Mouse (Mus musculus): ENCODE results near the gene Ugdh. TPM values are rescaled to one million over a fixed set of nuclear protein-coding genes. Genes with fewer than 3 reads are reported as not detected.

The Ugdh gene
- 13.4 and 16.9 TPM in 2 replicates for polyA plus RNA-seq (2012; rRNA removed)

DNA sequence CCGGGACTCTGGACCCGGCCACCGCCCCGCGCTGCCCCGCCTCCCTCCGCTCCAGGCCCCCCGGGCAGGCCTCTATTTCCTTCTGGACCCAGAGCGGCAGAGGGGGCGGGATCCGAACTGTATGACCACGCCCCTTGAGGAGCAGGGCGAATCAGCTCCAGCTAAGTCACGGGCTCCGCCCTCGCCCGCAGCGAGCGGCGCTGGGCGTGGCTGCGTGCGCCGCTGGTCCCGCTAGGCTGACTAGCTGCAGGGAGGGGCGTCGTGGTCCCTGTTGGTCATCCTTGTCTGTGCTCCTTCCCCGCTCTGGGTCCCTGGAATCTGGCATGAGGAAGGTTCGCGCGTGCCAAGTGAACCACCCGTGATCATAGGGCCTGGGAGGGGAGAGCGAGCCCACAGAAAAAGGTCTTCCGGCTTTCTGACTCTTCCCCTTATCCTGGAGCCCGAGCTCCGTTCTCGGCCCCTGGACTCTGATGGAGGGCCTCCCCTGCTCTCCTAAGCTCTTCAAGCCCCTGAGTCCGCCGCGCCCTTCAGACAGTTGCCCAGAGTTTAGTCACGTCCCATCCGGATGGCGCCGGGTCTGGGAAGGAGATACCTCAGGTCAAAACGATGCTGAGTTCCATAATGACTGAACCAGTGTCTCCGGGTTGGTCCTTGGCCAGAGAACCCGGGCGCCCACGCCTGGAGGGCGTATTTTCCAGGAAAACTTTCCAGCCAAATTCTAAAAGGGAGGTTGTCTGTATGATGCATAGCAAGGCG is at the start of gene Ugdh:
Ugdh (minus strand) TSS at position 144 of the 756 bp plus-strand sequence.

DNA sequence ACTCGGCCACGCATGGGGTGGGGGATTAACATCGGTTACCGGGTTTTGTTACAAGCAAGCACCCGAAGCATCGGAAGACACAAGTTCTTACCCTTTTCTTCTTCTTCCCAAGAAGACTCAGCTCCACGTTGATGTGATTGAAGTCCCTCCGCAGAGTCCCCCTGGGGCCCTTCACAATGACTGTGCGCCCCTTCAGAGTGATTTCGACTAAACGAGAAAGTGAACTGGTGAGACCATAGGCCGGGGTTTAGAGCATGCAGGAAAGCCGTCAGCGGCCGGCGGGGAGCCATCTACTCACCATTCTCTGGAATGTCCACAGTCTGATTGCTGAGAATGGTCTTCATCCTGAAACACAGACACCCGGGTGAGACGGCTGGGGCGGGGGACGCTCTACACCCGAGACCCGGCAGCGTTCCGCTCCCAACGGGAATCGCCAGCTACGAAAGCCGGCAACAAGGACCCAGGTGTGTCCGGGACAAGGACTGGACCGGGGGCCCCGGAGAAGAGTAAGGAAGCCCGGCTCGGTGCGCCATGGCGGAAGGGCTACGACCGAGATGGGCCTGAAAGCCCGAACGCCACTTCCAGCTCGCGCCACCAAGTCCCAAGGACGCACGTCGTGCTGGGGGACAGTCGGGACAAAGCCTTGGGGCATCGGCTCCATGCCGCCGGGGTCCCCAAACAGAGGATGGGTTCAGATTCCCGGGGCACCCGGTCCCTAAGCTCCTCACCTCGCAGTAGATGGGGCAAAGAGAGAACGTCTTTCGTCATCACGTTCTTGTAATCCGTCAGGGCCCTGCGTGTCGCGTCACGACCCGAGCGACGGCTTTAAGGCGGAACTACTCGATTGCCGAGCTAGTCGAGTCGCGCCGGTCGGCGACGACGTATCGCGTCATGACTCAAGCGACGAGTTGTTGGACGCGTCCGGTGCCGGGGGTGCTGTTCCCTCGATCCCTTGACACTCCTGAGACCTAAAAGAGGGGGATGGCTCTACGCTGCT is 44.8 kb downstream of the Ugdh start, which contains the start of the genes Rpl9 and Lias:
Rpl9 (minus strand) TSS at position 797 of the 997 bp plus-strand sequence.
Lias (plus strand) TSS at position 850 of the 997 bp plus-strand sequence.

Other genes with a start within 250 kb of the Ugdh start
- gene Wdr19, start 236.3 kb downstream of the Ugdh start, polyA plus RNA-seq (2012; rRNA removed) = 0.83 and 1.1 TPM in 2 replicates
- gene Rfc1, start 100.3 kb downstream of the Ugdh start, polyA plus RNA-seq (2012; rRNA removed) = 10.4 and 10.9 TPM in 2 replicates
- 9.4 and 10.2 TPM in 2 replicates for gene Klb, start 87.6 kb downstream of the Ugdh start, polyA plus RNA-seq (2012; rRNA removed)
- gene Rpl9, start 44.5 kb downstream of the Ugdh start, polyA plus RNA-seq (2012; rRNA removed) = 607 and 636 TPM in 2 replicates
- 16.3 and 16.5 TPM in 2 replicates for gene Lias, start 44.5 kb downstream of the Ugdh start, polyA plus RNA-seq (2012; rRNA removed)
- gene Gm43552, start 56.9 kb upstream of the Ugdh start, polyA plus RNA-seq (2012; rRNA removed) = not detected in 2 replicates
- gene Smim14, start 101.2 kb upstream of the Ugdh start, polyA plus RNA-seq (2012; rRNA removed) = 45.4 and 51.9 TPM in 2 replicates
- 43.1 and 43.4 TPM in 2 replicates for gene Ube2k, start 101.3 kb upstream of the Ugdh start, polyA plus RNA-seq (2012; rRNA removed)

Measured in liver, embryonic 18 days (tissue).